Mouse (Mus musculus) neural tube, embryonic 12.5 days (tissue): ENCODE data around the gene Il18rap. TPM values are rescaled to one million over a fixed set of nuclear protein-coding genes. Genes with fewer than 3 reads are reported as not detected.
"Not testable (repeated sequence)": the region's sequence is repeated elsewhere in the genome, so short reads cannot be mapped to it uniquely, and the experiment has no call there.

Experiments used
- ATAC-seq: fragments of 200-750 bp; cut with Nextera tagmentation; 2 replicates; pipeline ENCODE4 v1.8.0; 2017; ENCODE audit warnings: low read depth, mild to moderate bottlenecking, moderate TSS enrichment, moderate library complexity; ENCODE audit not compliant: low FRiP score
- H3K27ac ChIP-seq: fragments of 300-500 bp; sonication (generic); 2 replicates; pipeline ENCODE4 v1.5.1; 2016
- H3K27me3 ChIP-seq: fragments of 300-500 bp; sonication (generic); replicated peaks from 2 replicates; pipeline ENCODE4 v1.6.1; 2016; ENCODE audit warnings: mild to moderate bottlenecking
- H3K36me3 ChIP-seq: fragments of 300-500 bp; sonication (generic); 2 replicates; pipeline ENCODE4 v1.6.1; 2016; ENCODE audit warnings: mild to moderate bottlenecking
- H3K4me1 ChIP-seq: fragments of 300-500 bp; sonication (generic); 2 replicates; pipeline ENCODE4 v1.6.1; 2016
- H3K4me2 ChIP-seq: fragments of 300-500 bp; sonication (generic); replicated peaks from 2 replicates; pipeline ENCODE4 v1.6.1; 2016; ENCODE audit warnings: mild to moderate bottlenecking
- H3K4me3 ChIP-seq: fragments of 300-500 bp; sonication (generic); 2 replicates; pipeline ENCODE4 v1.5.1; 2016
- H3K9ac ChIP-seq: fragments of 300-500 bp; sonication (generic); 2 replicates; pipeline ENCODE4 v1.6.1; 2016; ENCODE audit warnings: mild to moderate bottlenecking
- H3K9me3 ChIP-seq: fragments of 300-500 bp; sonication (generic); 2 replicates; pipeline ENCODE4 v1.6.1; 2016; ENCODE audit warnings: mild to moderate bottlenecking
- WGBS: fragments of 180-500 bp; shearing (Covaris S2); methylation state at CpG from one replicate; pipeline ENCODE4 v1.1.7; 2016; 5-methylcytosine and 5-hydroxymethylcytosine counted together
- polyA plus RNA-seq: library from polyadenylated mRNA; unstranded; fragments of >200 nt; fragmentation: Nextera tagmentation; extraction: Ambion mirVana; gene quantifications from 2 replicates; pipeline ENCODE4 v1.2.1, GENCODE M21; 2016

Gene Il18rap
- polyA plus RNA-seq, 1 experiment from 2014 or later = 0.14 TPM

DNA sequence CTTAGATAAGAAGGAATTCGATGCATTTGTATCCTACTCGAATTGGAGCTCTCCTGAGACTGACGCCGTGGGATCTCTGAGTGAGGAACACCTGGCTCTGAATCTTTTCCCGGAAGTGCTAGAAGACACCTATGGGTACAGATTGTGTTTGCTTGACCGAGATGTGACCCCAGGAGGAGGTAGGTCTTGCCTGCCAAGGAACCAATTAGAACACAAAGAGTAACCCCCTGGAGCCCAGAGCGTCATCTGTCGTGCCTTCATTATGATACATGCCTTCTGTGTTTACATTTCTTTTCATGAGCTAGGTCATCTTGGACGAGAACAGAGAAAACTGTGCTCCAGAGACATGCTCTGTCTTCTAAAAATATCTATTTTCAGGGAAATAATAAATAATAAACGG, 32.6 kb downstream of the Il18rap start:
- Histone ChIP-seq H3K4me2 (0 out of 2 replicates have a peak overlapping the region, but pooled peaks have one; percentile 7), H3K27ac (no peak overlapping the region)

DNA sequence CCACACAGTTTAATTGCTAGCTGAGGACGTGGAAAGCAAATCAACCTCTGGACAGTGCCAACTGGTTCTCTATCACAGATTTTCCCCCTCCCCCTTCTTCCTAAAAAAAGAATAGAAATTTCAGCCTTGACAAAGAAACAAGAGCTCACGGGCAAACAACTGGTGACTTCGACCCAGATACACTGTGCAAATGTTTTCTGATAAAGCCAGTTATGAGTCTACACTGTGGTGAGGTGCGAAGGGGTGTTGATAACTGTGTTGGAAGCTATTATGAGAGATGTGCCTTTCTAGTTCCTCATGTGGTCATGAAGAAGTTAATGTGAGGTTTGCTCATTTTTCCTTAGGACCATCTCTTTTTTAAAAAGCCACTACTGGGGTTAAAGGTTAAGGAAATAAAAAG, 54.2 kb downstream of the Il18rap start:
- Histone ChIP-seq H3K36me3 (no peaks in the 10 kb centered on the region), H3K9me3 (no peaks in the 10 kb centered on the region), H3K27ac (no peak overlapping the region), H3K4me1 (no peaks in the 10 kb centered on the region), H3K27me3 (no peaks in the 10 kb centered on the region), H3K4me2 (no peak overlapping the region), H3K4me3 (no peak overlapping the region), H3K9ac (no peak overlapping the region)
- 86% methylated on average over 4 of the region's 4 CpGs for WGBS
- no peak for ATAC-seq

More for the DNA sequence above, 32.6 kb downstream of the Il18rap start:
- 52% methylated on average over 10 of the region's 10 CpGs for WGBS
- no peaks in the 10 kb centered on the region for H3K27me3 ChIP-seq
- peak; percentile 61 for ATAC-seq
- no peak overlapping the region for H3K4me3 ChIP-seq
- no peak overlapping the region for H3K9ac ChIP-seq
- no peaks in the 10 kb centered on the region for H3K4me1 ChIP-seq
- no peaks in the 10 kb centered on the region for H3K36me3 ChIP-seq
- H3K9me3 ChIP-seq = no peaks in the 10 kb centered on the region

DNA sequence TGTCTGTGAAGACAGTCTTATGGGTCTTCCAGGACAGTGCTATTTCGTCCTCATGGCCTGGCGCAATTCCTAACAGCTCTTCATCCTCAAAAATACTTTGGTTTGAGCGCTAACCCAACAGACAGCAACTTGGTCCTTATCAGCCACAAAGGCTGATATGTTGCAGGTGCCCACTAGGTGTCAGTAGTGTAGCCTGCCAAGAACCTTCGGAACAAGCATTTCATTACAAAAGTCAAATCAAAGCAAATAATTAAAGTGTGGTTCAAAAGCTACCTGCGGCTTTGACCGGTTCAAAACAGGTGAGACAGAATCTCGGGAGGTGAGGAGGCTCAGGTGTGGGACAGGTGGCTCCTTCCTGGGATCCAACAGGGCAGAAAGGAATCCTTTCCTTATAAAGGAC, 64.6 kb downstream of the Il18rap start, which contains the start of gene Slc9a4:
Gene Slc9a4 (plus strand): TSS at position 298 of the 400 bp plus-strand sequence.
- 15% methylated on average over 7 of the region's 7 CpGs for WGBS
- Histone ChIP-seq H3K9ac (no peak within 1 kb of the TSS), H3K9me3 (no peaks in the 10 kb centered on the region), H3K4me3 (no peak within 1 kb of the TSS), H3K27me3 (no peaks in the 10 kb centered on the region), H3K36me3 (no peaks in the 10 kb centered on the region), H3K4me1 (no peaks in the 10 kb centered on the region), H3K27ac (no peak within 1 kb of the TSS), H3K4me2 (no peak within 1 kb of the TSS)
- ATAC-seq = no peak

DNA sequence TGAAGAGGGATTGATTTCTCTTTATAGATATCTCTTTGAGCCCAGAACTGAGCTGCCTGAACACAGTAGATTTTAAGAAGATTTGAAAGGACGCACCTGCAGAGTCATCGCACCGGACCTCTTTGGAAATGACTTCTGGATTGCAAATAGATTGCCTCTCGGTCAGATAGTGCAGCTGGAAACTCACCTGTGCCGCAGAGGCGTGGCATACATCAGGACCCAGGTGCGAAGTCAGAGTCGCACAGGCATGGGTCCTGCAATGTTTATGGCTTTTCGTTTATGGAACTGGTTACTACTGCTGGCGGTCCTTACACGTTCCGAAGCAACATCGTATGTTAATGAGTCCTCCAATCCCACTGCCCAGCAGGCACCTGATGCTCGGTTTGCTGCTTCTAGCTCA, 65.1 kb downstream of the Il18rap start:
- no peak overlapping the region for H3K4me3 ChIP-seq
- ATAC-seq = no peak
- WGBS = 73% methylated on average over 14 of the region's 14 CpGs
- H3K4me1 ChIP-seq = no peaks in the 10 kb centered on the region
- no peaks in the 10 kb centered on the region for H3K27me3 ChIP-seq
- H3K36me3 ChIP-seq = no peaks in the 10 kb centered on the region
- H3K4me2 ChIP-seq = no peak overlapping the region
- no peak overlapping the region for H3K9ac ChIP-seq
- no peak overlapping the region for H3K27ac ChIP-seq
- H3K9me3 ChIP-seq = no peaks in the 10 kb centered on the region

DNA sequence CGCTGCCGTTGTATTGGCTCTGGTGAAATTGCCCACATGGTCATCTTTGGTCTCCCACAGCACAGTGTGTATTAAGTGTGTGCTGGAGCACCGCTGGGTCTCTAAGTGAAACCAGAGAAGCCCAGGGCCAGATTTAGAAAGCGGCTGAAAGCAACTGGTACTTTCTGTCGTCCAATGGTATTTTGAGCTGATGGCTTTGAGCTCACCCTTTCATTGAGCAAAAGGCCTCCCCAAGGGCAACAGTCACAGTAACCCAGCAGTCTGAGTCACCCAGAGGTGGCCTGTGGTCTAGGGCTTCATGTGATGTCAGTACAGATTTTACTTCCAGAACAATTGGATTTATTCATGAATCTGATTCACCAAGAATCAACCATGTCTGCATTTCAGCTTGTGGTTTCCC, 71.6 kb downstream of the Il18rap start:
- Histone ChIP-seq H3K9me3 (no peaks in the 10 kb centered on the region), H3K9ac (no peak overlapping the region), H3K36me3 (no peaks in the 10 kb centered on the region), H3K27ac (no peak overlapping the region), H3K4me2 (no peak overlapping the region), H3K4me1 (no peaks in the 10 kb centered on the region), H3K4me3 (no peak overlapping the region), H3K27me3 (no peaks in the 10 kb centered on the region)
- ATAC-seq = no peak
- WGBS = 85% methylated on average over 5 of the region's 5 CpGs

DNA sequence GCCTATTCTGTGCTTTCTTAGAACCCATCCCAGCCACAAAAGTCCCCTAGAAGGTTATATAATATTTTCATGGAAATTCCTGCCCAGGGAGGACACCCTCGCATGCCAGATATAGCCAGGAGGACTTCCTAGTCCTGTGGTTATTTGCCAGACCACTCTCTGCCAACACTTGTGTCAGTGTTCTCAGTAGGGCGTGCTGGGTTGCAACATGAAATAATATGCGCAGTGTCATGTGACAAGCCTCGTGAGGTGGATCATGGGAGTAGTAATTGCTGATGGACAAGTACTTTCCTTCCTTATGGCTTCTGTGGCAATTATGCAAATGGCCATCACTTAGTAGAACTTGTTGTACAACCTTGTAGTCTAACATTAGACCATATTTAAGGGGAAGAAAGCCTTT, 75.8 kb downstream of the Il18rap start:
- no peaks in the 10 kb centered on the region for H3K36me3 ChIP-seq
- no peaks in the 10 kb centered on the region for H3K27me3 ChIP-seq
- H3K9ac ChIP-seq = no peak overlapping the region
- ATAC-seq = no peak
- H3K27ac ChIP-seq = no peak overlapping the region
- no peaks in the 10 kb centered on the region for H3K4me1 ChIP-seq
- WGBS = 91% methylated on average over 4 of the region's 4 CpGs
- H3K4me3 ChIP-seq = no peak overlapping the region
- H3K4me2 ChIP-seq = no peak overlapping the region
- H3K9me3 ChIP-seq = no peaks in the 10 kb centered on the region

DNA sequence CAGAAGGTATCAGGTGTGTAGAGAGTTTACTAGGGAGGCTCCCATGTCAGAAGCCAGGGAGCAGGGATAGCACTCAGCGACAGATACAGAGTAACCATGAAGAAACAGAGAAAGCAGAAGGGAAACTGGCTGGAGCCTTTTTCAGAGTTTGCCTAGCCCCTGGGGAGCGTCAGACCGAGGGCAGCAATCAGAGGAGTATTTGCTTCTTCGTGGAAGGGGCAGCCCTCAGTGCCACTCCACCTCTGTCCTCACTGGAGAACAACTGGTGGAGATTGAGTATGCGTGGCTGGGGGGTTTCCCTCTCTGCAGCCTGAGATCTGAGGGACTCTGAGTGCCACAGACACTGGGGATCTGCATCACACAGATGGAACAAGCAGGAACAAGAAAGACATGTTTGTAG, 82.7 kb downstream of the Il18rap start:
- no peak overlapping the region for H3K9ac ChIP-seq
- no peak overlapping the region for H3K4me2 ChIP-seq
- H3K9me3 ChIP-seq = no peaks in the 10 kb centered on the region
- H3K27ac ChIP-seq = no peak overlapping the region
- no peak overlapping the region for H3K4me3 ChIP-seq
- no peaks in the 10 kb centered on the region for H3K36me3 ChIP-seq
- ATAC-seq = no peak
- no peaks in the 10 kb centered on the region for H3K4me1 ChIP-seq
- WGBS = 79% methylated on average over 5 of the region's 5 CpGs
- no peaks in the 10 kb centered on the region for H3K27me3 ChIP-seq

DNA sequence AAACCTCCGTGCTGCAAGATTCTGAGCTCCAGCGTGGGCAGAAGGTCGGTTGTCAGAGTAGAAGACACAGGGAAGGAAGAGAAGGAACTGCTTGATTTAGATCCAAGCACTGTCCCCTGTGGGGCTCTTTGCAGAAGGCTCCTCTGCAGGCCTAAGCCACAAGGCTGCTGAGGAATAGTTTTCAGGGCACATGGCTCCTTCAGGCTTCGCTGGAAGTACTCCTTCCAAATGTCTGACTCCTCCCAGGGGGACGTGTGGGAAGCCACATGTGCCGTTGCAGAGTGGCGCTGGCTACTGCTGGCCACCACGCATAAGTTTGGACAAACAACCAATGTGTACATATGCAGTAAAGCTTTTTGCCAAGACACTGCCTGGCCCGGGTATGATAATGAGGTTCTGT, 84.5 kb downstream of the Il18rap start:
- H3K36me3 ChIP-seq, H3K4me2 ChIP-seq, H3K9me3 ChIP-seq, H3K27me3 ChIP-seq, ATAC-seq, H3K9ac ChIP-seq, H3K4me1 ChIP-seq, H3K4me3 ChIP-seq, H3K27ac ChIP-seq: not testable (repeated sequence)
- WGBS = 89% methylated on average over 9 of the region's 9 CpGs

DNA sequence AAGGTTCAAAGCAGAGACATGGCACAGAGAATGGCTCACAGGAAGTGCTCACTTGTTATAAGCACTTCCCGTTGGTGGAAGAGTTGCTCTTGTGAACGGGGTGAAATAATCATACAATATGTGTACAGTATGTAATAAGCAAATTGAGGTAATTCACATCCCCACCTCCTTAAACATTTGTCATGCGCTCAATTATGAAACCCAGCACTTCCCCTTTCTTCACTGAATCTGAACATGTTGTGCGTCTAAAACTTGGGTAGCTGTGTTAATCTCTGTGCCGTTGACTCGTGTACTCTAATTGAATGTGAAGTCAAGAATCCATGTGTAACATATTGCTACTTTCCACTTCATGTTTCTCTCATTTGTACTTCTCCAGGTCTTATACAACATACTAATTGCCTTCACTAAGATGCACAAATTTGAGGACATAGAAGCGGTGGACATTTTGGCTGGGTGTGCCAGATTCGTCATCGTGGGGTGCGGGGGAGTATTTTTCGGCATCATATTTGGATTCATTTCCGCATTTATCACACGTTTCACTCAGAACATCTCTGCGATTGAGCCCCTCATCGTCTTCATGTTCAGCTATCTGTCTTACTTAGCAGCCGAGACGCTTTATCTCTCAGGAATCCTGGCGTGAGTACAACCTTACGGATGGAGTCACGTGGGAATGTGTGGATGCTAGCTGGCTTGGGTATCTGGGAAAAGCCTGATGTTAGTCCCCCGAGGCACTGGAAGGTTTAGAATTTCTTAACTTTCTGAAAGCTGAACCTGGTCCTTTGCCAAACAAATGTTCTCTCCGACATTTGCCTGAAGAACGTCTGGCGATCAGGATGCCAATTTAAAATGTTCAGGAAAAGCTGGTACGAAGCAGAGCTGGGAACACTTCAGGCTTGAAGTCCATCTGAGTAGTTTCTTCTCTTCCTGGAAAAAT, 85.5 kb downstream of the Il18rap start:
- Histone ChIP-seq H3K4me2 (no peak overlapping the region), H3K9me3 (no peaks in the 10 kb centered on the region), H3K9ac (no peak overlapping the region), H3K4me3 (no peak overlapping the region), H3K27ac (no peak overlapping the region), H3K36me3 (no peaks in the 10 kb centered on the region), H3K4me1 (no peaks in the 10 kb centered on the region), H3K27me3 (no peaks in the 10 kb centered on the region)
- no peak for ATAC-seq
- WGBS = 92% methylated on average over 25 of the region's 25 CpGs

Other genes with a start within 250 kb of the Il18rap start
- 1.4 and 2.0 TPM in 2 replicates for gene Il1rl2, start 190.8 kb upstream of the Il18rap start, polyA plus RNA-seq
- gene Il1rl1, start 85.8 kb upstream of the Il18rap start, polyA plus RNA-seq = 0.08 TPM in 1 of 2 replicates, not detected in the other
- gene Il18r1, start 49.8 kb upstream of the Il18rap start, polyA plus RNA-seq = not detected in 2 replicates
- gene Slc9a4, start 64.7 kb downstream of the Il18rap start, polyA plus RNA-seq = not detected in 2 replicates
- gene Slc9a2, start 165.2 kb downstream of the Il18rap start, polyA plus RNA-seq = not detected in 2 replicates